Mouse (Mus musculus) common myeloid progenitor, adult 5-6 weeks (primary cell): ENCODE results near the gene Sclt1. TPM values are rescaled to one million over a fixed set of nuclear protein-coding genes. Genes with fewer than 3 reads are reported as not detected.
A peak's percentile ranks its signal among the peaks of the same experiment; 100 is the strongest.
"Not testable (repeated sequence)": the region's sequence is repeated elsewhere in the genome, so short reads cannot be mapped to it uniquely, and the experiment has no call there.

Experiments used
- ATAC-seq: replicated peaks from 2 replicates; pipeline ENCODE4 v1.8.0; 2016; ENCODE audit warnings: low read depth, mild to moderate bottlenecking, moderate TSS enrichment, inconsistent platforms; ENCODE audit not compliant: poor library complexity, severe bottlenecking
- total RNA-seq: library from RNA; stranded (forward); fragments of 200-1000, 187-1606 nt; gene quantifications from 2 replicates; pipeline ENCODE4 v1.2.3, GENCODE M21; 2017

Gene Sclt1
- 33.1 and 41.7 TPM in 2 replicates for total RNA-seq

GRCm38 (mm10) chr3:41742278-41742934 is at the start of gene Sclt1, which contains the start of gene D3Ertd751e:
Sclt1 (minus strand) TSS chr3:41742514.
D3Ertd751e (plus strand) TSS chr3:41742611.
- ATAC-seq: peak; percentile 99

- no peak for ATAC-seq
Observed at GRCm38 (mm10) chr3:41762091-41762490, 19.8 kb upstream of the Sclt1 start.

GRCm38 (mm10) chr3:41754556-41754955 is 12.2 kb upstream of the Sclt1 start:
- ATAC-seq: no peak

- 0 out of 2 replicates have a peak, but pooled peaks have one; percentile 26 for ATAC-seq
Observed at GRCm38 (mm10) chr3:41743436-41743835, 1.1 kb upstream of the Sclt1 start.

DNA sequence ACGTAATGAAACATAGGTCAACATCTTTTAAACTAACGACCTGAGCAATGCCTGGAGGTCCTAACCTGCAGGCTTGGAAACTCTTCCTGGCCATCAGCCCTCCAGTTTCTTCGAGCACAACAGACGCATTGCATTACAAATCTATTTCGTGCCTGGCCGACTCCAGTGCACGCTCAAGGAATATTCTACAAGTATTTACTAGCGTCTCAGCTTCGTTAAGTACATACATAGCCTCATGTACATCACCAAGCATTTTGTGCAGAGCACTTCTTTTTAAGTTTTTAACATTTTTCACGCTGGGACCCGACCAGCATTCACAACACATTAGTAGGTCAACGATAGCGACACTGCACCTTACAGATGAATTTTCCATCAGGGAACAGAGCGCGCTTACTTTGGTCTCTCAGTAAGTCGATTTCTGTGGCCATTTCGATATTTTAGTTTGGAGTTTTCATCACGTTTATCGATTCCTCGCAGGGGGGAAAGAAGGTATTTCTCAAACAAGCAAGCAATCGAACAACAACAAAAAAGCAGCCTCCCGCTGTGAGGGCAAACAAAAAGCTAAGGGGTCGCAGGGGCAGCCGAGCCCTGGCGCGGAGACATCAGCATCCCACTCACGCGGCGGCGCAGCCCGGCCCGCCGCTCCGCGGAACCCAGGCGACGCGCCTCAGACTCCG is 575 bp downstream of the Sclt1 start:
- ATAC-seq: no peak

DNA sequence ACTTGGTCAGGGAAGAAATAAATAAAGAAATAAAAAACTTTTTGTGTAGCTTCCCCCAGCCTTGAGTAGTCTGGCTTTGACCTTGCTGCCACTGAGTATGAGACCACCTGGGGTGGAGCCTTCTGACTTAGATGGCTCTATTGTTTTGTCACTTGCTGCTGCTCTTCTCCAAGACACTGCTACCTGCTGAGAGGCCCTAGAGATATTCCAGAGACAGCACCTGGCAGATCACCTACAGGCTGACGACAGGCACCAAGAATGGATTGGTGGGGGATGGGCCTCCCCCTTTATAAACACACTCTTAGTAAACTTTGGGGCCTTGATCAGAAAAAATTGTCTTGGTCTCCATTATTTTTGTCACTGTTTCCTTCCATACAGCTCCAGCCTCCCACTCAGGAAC is 46.6 kb downstream of the Sclt1 start:
- ATAC-seq: no peak

- no peak for ATAC-seq
Observed at GRCm38 (mm10) chr3:41692440-41693142, 49.7 kb downstream of the Sclt1 start.

DNA sequence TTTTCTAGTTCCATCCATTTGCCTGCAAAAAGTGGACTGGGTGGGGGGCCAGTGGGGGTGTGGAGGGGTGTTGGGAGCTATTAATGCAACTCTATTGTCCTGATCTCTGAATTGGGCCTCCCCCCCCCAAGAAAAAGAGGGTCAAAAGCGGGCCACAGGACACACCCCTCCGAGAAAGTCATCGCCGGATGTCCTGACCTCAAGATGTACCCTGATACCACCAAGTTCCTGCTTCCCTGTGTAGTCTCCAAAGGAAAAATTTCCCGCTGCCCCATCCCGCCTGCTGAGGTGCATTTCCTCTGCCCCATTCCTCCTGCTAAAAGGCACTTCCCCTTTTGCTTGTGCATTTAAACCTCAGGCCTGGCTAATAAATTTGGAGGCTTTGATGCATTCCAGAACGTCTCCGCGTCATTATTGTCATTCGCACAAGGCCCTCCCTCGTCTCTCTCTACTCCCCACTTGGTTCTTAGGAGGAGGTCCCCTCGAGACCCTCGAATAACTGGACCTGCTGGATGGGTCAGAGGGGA is 52.1 kb downstream of the Sclt1 start:
- not testable (repeated sequence) for ATAC-seq

GRCm38 (mm10) chr3:41686396-41686795 is 55.9 kb downstream of the Sclt1 start:
- no peak for ATAC-seq

DNA sequence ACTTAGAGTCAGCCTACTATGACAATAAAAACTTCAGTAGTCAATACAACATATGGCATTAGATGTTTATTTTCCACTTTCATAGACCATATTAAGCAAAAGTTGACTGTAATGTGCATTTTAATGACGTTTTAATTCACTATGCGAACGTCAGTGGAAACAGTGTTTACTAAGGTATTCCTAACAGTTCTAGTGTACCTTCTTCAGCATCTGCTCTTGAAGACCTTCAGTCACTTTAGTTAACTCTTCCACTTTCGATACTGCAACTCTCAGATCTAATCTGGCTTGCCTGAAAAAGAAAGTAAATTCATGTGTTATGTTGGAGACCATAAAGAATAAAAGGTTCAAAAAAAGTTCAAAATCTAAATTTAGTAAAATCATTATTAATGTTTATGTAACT is 60.2 kb downstream of the Sclt1 start:
- ATAC-seq: no peak

- no peak for ATAC-seq
Observed at GRCm38 (mm10) chr3:41676648-41677047, 65.7 kb downstream of the Sclt1 start.

DNA sequence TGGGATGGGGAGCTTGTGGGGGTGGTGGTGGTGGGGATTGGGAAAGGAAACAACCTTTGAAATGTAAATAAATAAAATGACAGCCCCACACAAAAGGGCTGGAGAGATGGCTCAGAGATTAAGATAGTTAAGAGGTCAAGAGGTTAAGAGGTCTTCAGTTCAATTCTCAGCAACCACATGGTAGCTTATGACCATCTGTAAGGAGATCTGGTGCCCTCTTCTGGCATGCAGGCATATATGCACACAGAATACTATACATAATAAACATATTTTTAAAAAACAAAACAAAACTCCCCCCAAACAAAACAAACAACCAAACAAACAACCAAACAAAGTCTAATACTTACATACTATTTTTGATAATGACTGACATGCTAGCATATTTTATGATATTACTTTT is 67.5 kb downstream of the Sclt1 start:
- ATAC-seq: no peak

GRCm38 (mm10) chr3:41655642-41656041 is 86.7 kb downstream of the Sclt1 start:
- no peak for ATAC-seq

- no peak for ATAC-seq
Observed at GRCm38 (mm10) chr3:41620971-41621370, 121.3 kb downstream of the Sclt1 start.

DNA sequence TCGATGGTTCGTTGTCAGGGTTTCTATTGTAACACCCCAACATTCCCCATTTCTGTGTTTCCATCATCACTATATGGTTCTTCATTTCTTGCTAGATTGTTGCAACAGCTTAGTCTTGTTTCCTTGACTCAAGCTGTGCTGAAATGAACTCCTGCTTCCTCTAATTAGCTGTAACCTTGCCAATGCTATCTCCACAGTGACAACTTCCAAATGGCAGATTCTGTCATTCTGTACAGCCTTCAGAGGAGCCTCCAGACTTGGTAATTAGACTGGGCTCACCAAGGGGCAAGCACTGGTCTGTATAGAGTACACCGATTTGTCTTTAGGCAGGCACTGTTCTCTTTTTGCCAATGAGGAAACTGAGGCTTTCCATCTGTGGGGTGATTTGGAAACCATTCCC is 123.8 kb downstream of the Sclt1 start:
- ATAC-seq: no peak

DNA sequence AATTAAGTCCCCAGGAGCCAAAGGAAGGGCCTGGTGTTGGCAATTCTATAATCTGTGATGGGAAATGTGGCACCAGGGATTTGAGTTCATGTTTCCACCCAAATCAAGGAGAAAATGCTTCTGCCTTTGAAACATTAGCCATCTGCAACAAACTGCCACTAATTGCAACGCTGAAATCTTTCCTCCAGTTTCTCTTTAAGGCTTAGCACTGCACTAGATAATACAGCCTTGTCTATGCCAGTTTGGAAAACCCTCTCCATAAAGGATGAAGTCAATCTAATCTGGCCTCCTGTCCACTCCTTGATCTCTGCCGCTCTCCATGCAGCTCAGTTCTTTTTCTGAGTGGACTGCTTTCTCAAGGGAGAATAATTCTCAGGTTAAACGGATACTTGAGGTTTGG is 124.3 kb downstream of the Sclt1 start:
- ATAC-seq: no peak

DNA sequence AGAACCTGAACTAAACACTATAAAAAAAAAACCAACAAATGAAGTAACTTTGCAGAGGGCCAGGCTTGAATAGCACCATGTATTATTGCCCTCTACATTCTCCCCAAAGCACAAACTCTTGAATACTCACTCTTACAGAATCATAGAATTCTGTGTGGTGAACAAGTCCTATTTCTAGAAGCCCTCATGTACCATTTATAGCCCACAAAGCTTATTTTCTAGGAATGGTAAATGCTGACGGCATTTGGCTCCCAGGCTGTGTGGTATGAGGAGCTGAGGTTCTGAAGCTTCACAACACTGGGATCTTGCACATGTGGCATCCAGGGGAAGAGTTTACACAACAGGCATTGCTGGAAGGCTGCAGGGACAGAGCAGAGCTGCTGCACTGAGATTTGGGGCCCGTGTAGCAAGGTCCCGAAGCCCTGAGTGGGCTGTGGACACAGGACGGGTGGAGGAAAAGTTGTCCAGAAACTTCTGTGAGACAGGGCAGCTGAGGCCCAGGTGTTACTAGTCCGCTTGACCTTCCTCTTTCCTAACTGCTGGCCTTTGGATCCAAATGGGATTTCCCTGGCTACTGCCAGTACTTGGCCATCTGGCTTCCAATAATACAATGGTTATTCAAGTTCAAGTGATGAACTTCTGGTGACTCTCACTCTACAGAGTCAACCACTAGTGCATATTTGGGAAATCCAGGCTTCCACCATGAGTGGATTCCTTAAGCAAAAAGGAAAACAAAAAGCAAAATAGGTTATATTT is 127.9 kb downstream of the Sclt1 start:
- ATAC-seq: no peak

- no peak for ATAC-seq
Observed at GRCm38 (mm10) chr3:41613706-41614105, 128.6 kb downstream of the Sclt1 start.

GRCm38 (mm10) chr3:41612211-41612610 is 130.1 kb downstream of the Sclt1 start:
- ATAC-seq: peak; percentile 58; the same call in 1 of the 2 replicates

DNA sequence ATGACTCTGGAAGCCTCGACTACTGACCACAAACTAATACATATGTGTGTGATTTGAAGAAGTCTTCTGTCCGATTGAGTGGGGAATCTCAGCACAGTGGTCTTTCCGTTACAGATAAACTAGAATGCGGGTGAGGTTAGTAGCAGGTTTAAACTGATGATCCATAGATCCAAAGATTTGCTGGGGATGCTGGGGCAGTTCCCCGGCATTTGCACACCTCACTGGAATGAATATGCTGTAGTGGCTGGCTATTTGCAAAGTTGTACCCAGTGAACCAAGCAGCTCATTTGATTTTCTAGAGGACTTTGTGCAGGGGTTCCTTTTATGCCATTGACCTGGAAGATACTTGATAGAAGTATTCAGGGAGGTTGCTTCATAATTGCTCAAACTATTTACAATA is 133.2 kb downstream of the Sclt1 start:
- ATAC-seq: no peak
